Mouse (Mus musculus): ENCODE measurements around the gene Armc9.

Gene Armc9

DNA sequence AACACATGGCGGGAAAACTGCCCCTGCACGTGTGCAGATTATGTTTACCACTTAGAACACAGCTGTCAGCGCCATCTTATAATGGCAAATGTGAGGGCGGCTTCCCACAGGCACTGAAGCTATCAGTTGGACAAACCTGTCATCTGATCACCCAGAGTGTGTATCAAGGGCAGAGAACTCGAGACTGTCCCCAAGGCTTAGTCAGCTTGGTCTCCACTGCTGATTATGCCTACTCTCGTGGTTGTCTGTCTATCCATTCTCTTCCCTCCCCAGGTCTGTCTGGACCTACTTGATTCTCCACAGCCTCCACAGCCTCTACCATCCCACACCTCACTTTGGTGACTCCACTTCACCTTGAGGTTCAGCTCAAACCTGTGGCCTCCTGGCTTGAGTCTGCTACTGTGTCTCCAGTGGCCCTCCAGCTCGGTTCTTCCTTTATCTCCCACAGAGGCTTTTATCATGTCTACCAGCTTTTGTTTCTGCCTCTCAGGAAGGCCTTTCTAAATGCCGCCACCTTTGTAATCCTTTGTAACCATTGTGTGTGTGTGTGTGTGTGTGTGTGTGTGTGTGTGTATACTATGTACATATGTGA lies 166.3 kb downstream of the Armc9 start:
- no peak for DNase-seq

Data from retina, postnatal 1 day (tissue).